Mouse (Mus musculus): Measurements from ENCODE around the gene Tbl1xr1. TPM values are rescaled to one million over a fixed set of nuclear protein-coding genes. Genes with fewer than 3 reads are reported as not detected.

The Tbl1xr1 gene
- polyA plus RNA-seq (2015; fragmentation: Nextera tagmentation; extraction: Ambion mirVana), result 17.4 and 18.8 TPM in 2 replicates

DNA sequence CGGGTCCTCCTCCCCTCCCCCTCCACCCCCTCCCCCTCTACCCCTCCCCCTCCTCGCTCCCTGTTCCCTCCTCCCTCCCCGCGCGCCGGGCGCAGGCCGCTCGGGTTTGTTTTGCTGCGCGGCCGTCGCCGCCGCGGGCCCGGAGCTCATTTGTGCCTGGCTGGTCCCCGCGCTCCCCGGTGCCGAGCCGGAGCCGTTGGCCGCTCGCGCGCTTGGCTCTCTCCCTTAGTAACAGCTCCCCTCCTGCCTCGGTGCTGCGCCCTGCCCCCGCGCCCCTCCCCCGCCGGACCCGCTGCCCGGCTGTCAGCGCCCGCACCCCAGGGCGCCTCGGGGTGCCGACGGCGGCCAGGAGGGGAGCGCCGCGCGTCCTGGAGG is at the start of gene Tbl1xr1:
Gene Tbl1xr1, plus strand, starts transcription at position 92 of the 375 bp plus-strand sequence.
- Histone ChIP-seq H3K36me3 (no peaks in the 10 kb centered on the region; the same call in 1 of the 2 replicates), H3K4me3 (peak within 1 kb of the TSS; percentile 88), H3K4me2 (peak within 1 kb of the TSS; percentile 67), H3K4me1 (replicated peaks) (peaks cover 49% of the 10 kb centered on the region), H3K27me3 (no peaks in the 10 kb centered on the region), H3K9ac (peak within 1 kb of the TSS; percentile 91), H3K9me3 (no peaks in the 10 kb centered on the region), H3K27ac (peak within 1 kb of the TSS; percentile 99)
- peak; percentile 92 for ATAC-seq (ENCODE audit: low FRiP score)
- WGBS, result 0% methylated on average over 14 of the region's 46 CpGs

DNA sequence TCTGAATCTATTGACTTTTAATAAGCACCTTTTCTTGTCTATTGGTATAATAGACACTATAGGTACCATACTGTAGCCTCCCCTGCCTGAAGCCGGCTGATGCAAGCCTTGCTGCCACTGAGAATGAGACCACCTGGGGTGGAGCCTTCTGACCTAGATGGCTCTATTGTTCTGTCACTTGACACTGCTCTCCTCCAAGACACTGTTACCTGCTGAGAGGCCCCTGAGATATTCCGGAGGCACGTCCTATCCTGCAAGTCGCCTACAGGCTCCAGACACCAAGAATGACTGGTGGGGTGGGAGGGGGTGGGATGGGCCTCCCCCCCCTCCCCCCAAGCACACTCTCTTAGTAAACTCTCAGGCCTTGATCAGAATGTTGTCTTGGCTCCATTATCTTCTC is 38.4 kb upstream of the Tbl1xr1 start:
- ATAC-seq (ENCODE audit: low FRiP score), result no peak
- H3K4me1 ChIP-seq (replicated peaks), result no peaks in the 10 kb centered on the region
- H3K9ac ChIP-seq, result no peak overlapping the region
- no peak overlapping the region for H3K27ac ChIP-seq
- no peak overlapping the region for H3K4me3 ChIP-seq
- H3K9me3 ChIP-seq, result no peaks in the 10 kb centered on the region
- WGBS, result 16% methylated on average over 4 of the region's 4 CpGs
- no peaks in the 10 kb centered on the region for H3K36me3 ChIP-seq
- no peak overlapping the region for H3K4me2 ChIP-seq
- H3K27me3 ChIP-seq, result no peaks in the 10 kb centered on the region

DNA sequence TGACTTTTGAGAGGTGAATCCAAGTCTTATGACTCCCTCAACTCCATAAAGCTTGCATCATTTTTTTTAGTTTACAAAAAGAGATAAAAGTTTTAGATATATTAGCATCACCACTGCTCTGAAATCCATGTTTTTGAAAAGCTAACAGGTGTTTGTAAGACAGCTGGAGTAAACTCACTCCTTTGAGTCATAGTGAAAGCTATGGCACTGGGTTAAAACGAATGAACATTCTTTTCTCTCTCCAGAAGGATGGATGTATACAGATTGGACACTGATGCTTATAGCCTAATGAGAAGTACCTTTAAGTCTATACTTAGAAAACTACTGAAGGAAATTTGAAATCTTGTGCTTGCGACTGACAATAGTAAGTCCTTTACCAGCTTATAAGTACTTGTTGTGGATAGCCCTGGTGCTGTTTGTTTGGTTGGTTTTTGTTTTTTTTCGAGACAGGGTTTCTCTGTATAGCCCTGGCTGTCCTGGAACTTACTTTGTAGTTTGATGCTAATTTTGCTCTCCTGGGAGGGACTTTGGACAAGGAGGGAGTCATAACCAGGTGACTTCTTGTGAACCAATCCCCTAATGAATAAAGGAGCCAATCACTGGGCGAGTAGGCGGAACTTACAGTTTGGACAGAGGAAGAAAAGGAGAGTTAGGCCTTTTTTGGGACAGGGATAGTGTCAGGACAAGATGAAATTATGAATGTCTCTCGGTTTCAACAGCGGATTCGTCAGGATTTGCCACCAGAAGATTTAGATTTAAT is 37.2 kb upstream of the Tbl1xr1 start:
- H3K4me1 ChIP-seq (replicated peaks), result no peaks in the 10 kb centered on the region
- no peak overlapping the region for H3K9ac ChIP-seq
- H3K4me3 ChIP-seq, result no peak overlapping the region
- H3K9me3 ChIP-seq, result no peaks in the 10 kb centered on the region
- H3K4me2 ChIP-seq, result no peak overlapping the region
- 93% methylated on average over 8 of the region's 8 CpGs for WGBS
- H3K27ac ChIP-seq, result no peak overlapping the region
- H3K27me3 ChIP-seq, result no peaks in the 10 kb centered on the region
- ATAC-seq (ENCODE audit: low FRiP score), result no peak
- H3K36me3 ChIP-seq, result no peaks in the 10 kb centered on the region

DNA sequence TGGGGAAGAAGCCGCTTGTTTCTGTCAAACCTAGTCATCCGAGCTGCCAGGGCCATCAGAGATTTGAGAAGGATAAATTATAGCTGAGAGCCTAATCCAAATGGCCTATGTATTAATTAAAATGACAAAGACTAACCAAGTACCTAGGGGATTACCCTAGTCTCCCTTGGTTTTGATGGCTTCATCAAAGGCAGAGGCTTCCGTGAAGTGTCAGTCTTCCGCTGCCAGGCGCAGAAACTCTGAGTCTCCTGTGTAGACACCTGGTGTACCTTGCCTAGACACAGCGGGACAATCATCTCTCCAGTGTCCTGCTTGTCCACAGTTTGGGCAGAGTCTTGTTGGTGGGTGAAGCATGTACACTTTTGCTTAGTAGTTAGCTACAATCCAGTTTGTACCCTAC is 35.8 kb upstream of the Tbl1xr1 start:
- WGBS, result 64% methylated on average over 6 of the region's 6 CpGs
- H3K36me3 ChIP-seq, result no peaks in the 10 kb centered on the region
- H3K4me2 ChIP-seq, result no peak overlapping the region
- H3K9me3 ChIP-seq, result no peaks in the 10 kb centered on the region
- no peak overlapping the region for H3K9ac ChIP-seq
- H3K27ac ChIP-seq, result no peak overlapping the region
- no peak for ATAC-seq (ENCODE audit: low FRiP score)
- no peaks in the 10 kb centered on the region for H3K4me1 ChIP-seq (replicated peaks)
- no peak overlapping the region for H3K4me3 ChIP-seq
- H3K27me3 ChIP-seq, result no peaks in the 10 kb centered on the region

DNA sequence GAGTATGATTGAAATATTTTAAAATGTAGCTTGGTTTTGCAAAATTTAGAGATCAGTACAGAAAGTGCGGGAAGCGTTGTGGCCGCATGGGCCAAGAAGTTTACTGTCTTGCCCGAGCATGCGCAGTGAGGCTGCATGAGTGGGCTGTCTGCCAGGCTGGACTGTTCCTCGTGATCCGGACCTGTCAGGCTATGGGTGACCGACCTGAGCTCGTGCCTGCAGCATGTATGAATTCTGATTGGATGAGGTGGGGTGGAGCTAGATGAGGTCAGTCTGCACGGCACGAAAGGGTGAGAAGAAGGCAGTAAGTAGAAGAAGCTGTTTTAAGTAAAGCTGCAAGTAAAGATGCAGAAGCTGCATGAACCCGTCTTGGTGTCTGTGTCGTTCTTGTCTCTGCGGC is 29.2 kb upstream of the Tbl1xr1 start:
- WGBS, result 92% methylated on average over 14 of the region's 14 CpGs
- Histone ChIP-seq H3K27ac (no peak overlapping the region), H3K27me3 (no peaks in the 10 kb centered on the region)

DNA sequence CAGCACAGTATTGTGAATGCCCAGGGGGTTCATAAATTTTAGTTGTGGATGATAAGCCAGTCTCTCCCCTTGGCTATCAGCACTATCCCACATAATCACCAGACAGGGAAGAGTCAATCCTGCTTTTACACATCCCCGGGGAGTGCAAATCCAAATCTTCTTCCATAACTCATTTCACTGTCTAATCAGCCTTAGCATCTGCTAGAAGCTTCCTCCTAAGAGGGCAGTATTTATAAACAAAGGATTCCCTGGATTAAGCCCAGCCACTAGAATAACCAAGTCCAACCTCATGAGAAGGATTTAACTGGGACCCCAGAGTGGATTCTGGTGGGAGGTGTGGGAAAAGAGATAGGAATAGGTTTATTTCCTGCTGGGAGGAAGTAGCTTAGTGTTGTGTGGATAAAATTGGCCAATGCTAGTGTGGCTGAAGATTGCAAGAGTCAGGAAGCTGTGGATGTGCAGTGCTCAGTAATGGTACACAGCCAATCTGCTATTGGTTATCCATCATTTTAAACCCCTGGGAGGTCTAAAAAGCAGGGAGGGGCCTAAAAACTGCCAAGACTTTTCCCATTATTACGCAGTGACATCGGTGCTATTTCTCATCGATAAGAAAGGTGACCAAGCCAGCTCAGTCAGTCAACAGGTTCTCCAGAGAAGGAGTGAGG is 19.7 kb upstream of the Tbl1xr1 start:
- no peaks in the 10 kb centered on the region for H3K9me3 ChIP-seq
- no peaks in the 10 kb centered on the region for H3K36me3 ChIP-seq
- H3K4me1 ChIP-seq (replicated peaks), result no peaks in the 10 kb centered on the region
- ATAC-seq (ENCODE audit: low FRiP score), result no peak
- WGBS, result 93% methylated on average over 4 of the region's 4 CpGs
- no peak overlapping the region for H3K9ac ChIP-seq
- H3K27ac ChIP-seq, result no peak overlapping the region
- H3K4me2 ChIP-seq, result no peak overlapping the region
- no peak overlapping the region for H3K4me3 ChIP-seq
- no peaks in the 10 kb centered on the region for H3K27me3 ChIP-seq

More for the DNA sequence above, 29.2 kb upstream of the Tbl1xr1 start:
- Histone ChIP-seq H3K4me2 (no peak overlapping the region), H3K9ac (no peak overlapping the region), H3K36me3 (no peaks in the 10 kb centered on the region), H3K4me3 (no peak overlapping the region), H3K4me1 (replicated peaks) (no peaks in the 10 kb centered on the region), H3K9me3 (no peaks in the 10 kb centered on the region)
- no peak for ATAC-seq (ENCODE audit: low FRiP score)

DNA sequence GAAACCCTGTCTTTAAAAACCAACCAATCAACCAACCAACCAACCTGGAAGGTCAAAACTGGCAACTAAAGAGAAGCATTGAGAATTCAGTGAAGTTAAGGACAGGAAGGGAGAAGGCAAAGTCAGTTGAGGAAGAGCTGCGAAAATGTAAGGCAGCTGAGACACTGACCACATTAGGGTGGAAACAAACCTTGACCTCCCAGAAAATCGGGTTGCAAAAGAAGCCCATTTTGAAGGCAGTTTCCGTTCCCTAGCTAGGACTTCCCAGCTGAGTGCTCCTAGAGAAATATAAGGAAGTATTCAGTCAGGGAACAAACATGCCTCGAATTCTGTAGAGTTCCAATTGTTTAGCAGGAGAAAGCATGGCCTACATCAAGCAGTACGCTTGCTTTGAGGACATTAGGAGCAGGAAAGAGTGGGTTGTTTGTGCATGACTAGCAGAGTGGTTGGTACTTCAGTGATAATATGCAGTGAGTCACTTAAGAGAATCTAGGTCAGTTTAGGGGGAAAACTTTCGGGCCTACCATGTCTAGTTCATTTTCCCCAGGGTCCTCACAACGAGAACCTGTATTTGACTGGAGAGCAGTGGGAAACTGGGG is 18.1 kb upstream of the Tbl1xr1 start:
- H3K27ac ChIP-seq, result no peak overlapping the region

DNA sequence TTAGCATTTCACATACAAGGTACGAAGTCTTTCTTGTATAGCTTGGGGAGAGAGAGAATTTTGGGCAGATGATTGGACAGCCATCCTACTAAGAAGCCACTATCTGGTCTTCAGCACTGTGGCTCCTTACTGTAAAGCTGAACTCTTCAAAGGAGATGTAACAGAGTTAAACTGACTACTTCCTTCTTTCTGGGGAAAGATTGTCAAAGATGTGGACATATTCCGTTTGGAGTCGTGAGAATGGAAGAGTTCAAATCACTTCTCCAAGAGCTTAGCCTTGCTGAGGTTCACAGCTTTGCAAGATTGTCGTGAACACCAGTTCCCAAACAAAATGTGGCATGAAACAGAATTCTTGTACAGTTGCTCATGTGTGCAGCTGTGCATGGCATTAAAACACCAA is 15.3 kb upstream of the Tbl1xr1 start:
- no peak for ATAC-seq (ENCODE audit: low FRiP score)
- 94% methylated on average over 4 of the region's 4 CpGs for WGBS
- no peaks in the 10 kb centered on the region for H3K27me3 ChIP-seq
- H3K27ac ChIP-seq, result no peak overlapping the region
- H3K4me2 ChIP-seq, result no peak overlapping the region
- no peaks in the 10 kb centered on the region for H3K9me3 ChIP-seq
- H3K4me1 ChIP-seq (replicated peaks), result no peaks in the 10 kb centered on the region
- no peak overlapping the region for H3K4me3 ChIP-seq
- no peaks in the 10 kb centered on the region for H3K36me3 ChIP-seq
- H3K9ac ChIP-seq, result no peak overlapping the region

More for the DNA sequence above, 18.1 kb upstream of the Tbl1xr1 start:
- H3K9me3 ChIP-seq, result no peaks in the 10 kb centered on the region
- H3K4me2 ChIP-seq, result no peak overlapping the region
- no peak overlapping the region for H3K4me3 ChIP-seq
- no peak for ATAC-seq (ENCODE audit: low FRiP score)
- no peaks in the 10 kb centered on the region for H3K4me1 ChIP-seq (replicated peaks)
- H3K36me3 ChIP-seq, result no peaks in the 10 kb centered on the region
- H3K9ac ChIP-seq, result no peak overlapping the region
- H3K27me3 ChIP-seq, result no peaks in the 10 kb centered on the region
- WGBS, result 86% methylated on average over 7 of the region's 7 CpGs

DNA sequence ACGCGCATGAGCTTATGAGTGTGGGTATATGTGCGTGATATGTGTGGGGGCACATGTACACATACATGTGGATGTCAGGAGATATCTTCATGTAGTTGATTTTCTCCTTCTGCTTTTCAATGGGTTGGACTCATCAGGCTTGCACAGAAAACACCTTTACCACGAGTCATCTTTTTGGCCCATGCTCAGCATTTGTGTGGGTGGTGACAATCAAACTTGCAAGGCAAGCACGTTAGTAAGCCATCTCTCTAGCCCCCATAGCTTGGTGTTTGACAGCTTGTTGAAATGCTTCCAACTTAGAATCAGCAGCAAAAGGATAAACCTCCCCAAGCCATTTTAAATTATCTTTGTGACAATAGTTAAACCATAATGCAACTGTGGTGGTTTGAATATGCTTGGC is 7.8 kb upstream of the Tbl1xr1 start:
- Histone ChIP-seq H3K27me3 (no peaks in the 10 kb centered on the region), H3K4me2 (no peak overlapping the region), H3K36me3 (0 out of 2 replicates have a peak, but pooled peaks cover 2% of the 10 kb centered on the region), H3K4me3 (no peak overlapping the region), H3K9ac (no peak overlapping the region), H3K9me3 (0 out of 2 replicates have a peak, but pooled peaks cover 7% of the 10 kb centered on the region), H3K4me1 (replicated peaks) (0 out of 2 replicates have a peak, but pooled peaks cover 3% of the 10 kb centered on the region), H3K27ac (no peak overlapping the region)
- no peak for ATAC-seq (ENCODE audit: low FRiP score)
- WGBS, result 87% methylated on average over 5 of the region's 5 CpGs

DNA sequence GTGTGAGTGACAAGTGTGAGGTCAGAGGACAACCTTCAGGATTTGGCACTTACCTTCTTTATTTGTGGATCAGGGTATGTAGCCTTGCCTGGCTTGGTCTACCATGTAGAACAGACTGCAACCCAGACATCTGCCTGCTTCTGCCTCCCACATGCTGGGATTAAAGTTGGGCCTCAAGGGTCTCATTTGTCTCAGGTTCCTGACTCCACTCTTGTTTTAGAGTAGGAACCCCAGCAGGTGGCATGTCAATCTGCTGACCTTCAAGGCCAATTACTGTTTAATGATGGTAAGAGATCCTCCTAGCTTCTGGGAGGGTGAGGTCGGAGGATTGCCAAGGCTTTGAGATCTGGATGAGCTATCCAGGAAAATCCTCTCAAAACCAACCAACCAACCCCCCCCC is 2.5 kb upstream of the Tbl1xr1 start:
- no peak for ATAC-seq (ENCODE audit: low FRiP score)
- H3K4me1 ChIP-seq (replicated peaks), result peaks cover 33% of the 10 kb centered on the region
- no peaks in the 10 kb centered on the region for H3K27me3 ChIP-seq
- H3K4me3 ChIP-seq, result no peak overlapping the region
- peak overlapping the region; percentile 66 for H3K4me2 ChIP-seq
- no peaks in the 10 kb centered on the region for H3K36me3 ChIP-seq
- WGBS, result 52% methylated on average over 1 of the region's 1 CpGs
- 0 out of 2 replicates have a peak, but pooled peaks cover under 1% of the 10 kb centered on the region for H3K9me3 ChIP-seq
- H3K9ac ChIP-seq, result no peak overlapping the region
- H3K27ac ChIP-seq, result no peak overlapping the region

DNA sequence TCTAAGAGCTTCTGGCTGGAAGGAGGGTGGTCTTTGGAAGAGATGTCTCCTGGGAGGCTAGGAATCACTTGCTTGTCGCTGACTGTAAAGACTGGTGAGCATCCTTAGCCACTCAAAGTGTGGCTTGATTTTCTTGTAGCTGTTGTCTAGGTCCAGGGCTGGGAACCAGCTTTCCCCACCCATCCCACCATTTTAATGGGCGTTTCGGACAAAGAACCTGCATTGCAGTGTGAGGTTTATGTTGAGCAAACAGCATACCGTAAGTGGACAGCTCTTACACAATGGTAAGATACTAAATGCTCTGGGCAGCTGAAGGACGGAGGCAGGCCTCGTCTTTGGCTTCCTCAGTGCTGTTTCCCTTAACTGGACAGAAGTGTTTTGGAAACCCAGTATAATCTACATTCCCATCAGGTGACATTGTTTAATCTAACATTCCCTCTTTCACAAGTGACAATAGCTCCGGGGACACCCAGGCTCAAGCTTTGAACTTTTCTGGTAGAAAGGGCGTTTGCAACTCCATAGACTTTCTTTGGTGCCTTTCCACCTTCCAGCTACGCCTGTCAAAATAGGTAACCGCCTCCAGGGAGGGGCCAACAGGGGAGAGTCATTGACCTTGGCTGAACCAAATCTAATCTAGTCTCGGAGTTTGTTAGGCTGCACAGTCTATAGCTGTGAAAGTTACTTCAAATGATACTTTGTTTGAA is 1.7 kb upstream of the Tbl1xr1 start:
- Histone ChIP-seq H3K27me3 (no peaks in the 10 kb centered on the region), H3K4me2 (peak overlapping the region; percentile 66), H3K9ac (peak overlapping the region; percentile 30; the same call in 1 of the 2 replicates), H3K36me3 (no peaks in the 10 kb centered on the region; the same call in 1 of the 2 replicates), H3K4me3 (peak overlapping the region; percentile 88), H3K9me3 (no peaks in the 10 kb centered on the region), H3K27ac (no peak overlapping the region), H3K4me1 (replicated peaks) (peaks cover 41% of the 10 kb centered on the region)
- WGBS, result 19% methylated on average over 11 of the region's 11 CpGs
- no peak for ATAC-seq (ENCODE audit: low FRiP score)

DNA sequence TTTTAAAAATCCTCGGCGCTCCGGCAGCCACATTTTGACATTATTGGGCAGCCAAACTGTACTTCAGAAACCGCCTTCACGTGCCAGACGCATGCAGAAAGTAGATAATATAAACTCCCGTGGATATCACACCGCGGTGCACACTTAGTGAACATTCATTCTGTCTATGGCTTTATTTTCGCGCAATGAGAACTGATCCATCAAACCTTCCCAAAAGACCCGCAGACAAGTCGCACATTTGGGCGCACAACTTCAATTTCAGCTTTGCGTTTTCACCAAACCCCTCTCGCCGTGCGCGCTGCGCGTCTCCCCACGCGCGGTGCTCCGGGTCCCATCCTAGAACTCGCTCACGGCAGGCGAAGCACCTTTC is 950 bp upstream of the Tbl1xr1 start:
- Histone ChIP-seq H3K4me3 (peak overlapping the region; percentile 88), H3K36me3 (no peaks in the 10 kb centered on the region; the same call in 1 of the 2 replicates), H3K9ac (peak overlapping the region; percentile 84), H3K4me2 (peak overlapping the region; percentile 66), H3K4me1 (replicated peaks) (peaks cover 42% of the 10 kb centered on the region), H3K27me3 (no peaks in the 10 kb centered on the region), H3K9me3 (no peaks in the 10 kb centered on the region), H3K27ac (peak overlapping the region; percentile 99)
- no peak for ATAC-seq (ENCODE audit: low FRiP score)
- WGBS, result under 1% methylated on average over 28 of the region's 28 CpGs

Data from hindbrain, embryonic 13.5 days (tissue).